Mouse (Mus musculus): ENCODE measurements around the gene Ctcfl. TPM values are rescaled to one million over a fixed set of nuclear protein-coding genes. Genes with fewer than 3 reads are reported as not detected.

Gene Ctcfl
- polyA plus RNA-seq, 1 experiment from 2014 or later = 0.05 TPM

DNA sequence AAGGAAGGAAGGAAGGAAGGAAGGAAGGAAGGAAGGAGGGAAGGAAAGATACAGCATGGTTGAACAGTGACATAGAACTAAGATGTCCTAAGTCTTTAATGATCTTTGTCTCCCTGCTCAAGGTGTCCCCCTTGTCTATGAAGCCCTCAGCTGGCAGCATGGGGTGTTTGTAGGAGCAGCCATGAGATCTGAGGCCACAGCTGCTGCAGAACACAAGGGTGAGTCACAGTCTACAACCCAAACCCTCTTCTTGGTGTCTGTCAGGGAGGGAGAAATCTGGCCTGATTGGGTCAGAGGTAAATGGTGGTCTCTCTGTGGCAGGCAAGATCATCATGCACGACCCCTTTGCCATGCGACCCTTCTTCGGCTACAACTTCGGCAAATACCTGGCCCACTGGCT is 38.5 kb upstream of the Ctcfl start:
- H3K27me3 ChIP-seq (ENCODE audit: control insufficient read depth, insufficient read depth, low read depth, low read length) = no peaks in the 10 kb centered on the region
- H3K27ac ChIP-seq (ENCODE audit: low read length) = no peak overlapping the region
- no peak overlapping the region for H3K4me3 ChIP-seq (ENCODE audit: low read depth, low read length)
- H3K4me2 ChIP-seq (ENCODE audit: low read depth, low read length) = no peak overlapping the region
- ATAC-seq (ENCODE audit: low read depth) = no peak
- no peak overlapping the region for H3K9ac ChIP-seq (ENCODE audit: low read depth, low read length)
- no peaks in the 10 kb centered on the region for H3K9me3 ChIP-seq (replicated peaks; ENCODE audit: control insufficient read depth, low read length)
- H3K4me1 ChIP-seq (ENCODE audit: control insufficient read depth, low read depth, low read length) = peaks cover 4% of the 10 kb centered on the region; the same call in 1 of the 2 replicates
- no peaks in the 10 kb centered on the region for H3K36me3 ChIP-seq (ENCODE audit: control insufficient read depth, insufficient read depth)
- 66% methylated on average over 4 of the region's 4 CpGs for WGBS (ENCODE audit: insufficient replicate concordance)

DNA sequence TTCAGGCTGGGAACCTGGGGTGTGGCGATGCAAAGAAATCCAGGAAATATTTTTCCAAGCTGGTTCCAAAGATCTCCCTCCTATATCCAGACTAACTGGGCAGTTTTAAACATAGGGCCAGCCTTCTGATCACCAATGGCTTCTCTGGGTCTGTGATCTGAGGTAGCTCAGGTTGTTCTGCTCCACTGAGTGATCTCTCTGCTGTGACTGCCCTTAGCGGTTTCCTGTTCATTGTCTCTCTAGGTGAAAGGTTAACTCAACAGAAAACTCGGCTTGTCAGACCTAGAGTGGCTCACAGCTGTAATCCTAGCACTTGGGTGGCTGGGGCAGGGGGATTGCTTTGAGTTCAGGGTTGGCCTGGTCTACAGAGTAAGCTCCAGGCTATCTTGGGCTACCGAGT is 38.1 kb upstream of the Ctcfl start:
- H3K4me3 ChIP-seq (ENCODE audit: low read depth, low read length) = no peak overlapping the region
- peaks cover 4% of the 10 kb centered on the region; the same call in 1 of the 2 replicates for H3K4me1 ChIP-seq (ENCODE audit: control insufficient read depth, low read depth, low read length)
- no peak overlapping the region for H3K4me2 ChIP-seq (ENCODE audit: low read depth, low read length)
- no peaks in the 10 kb centered on the region for H3K27me3 ChIP-seq (ENCODE audit: control insufficient read depth, insufficient read depth, low read depth, low read length)
- H3K9ac ChIP-seq (ENCODE audit: low read depth, low read length) = no peak overlapping the region
- no peak for ATAC-seq (ENCODE audit: low read depth)
- no peaks in the 10 kb centered on the region for H3K9me3 ChIP-seq (replicated peaks; ENCODE audit: control insufficient read depth, low read length)
- WGBS (ENCODE audit: insufficient replicate concordance) = 39% methylated on average over 4 of the region's 4 CpGs
- no peak overlapping the region for H3K27ac ChIP-seq (ENCODE audit: low read length)
- H3K36me3 ChIP-seq (ENCODE audit: control insufficient read depth, insufficient read depth) = no peaks in the 10 kb centered on the region

DNA sequence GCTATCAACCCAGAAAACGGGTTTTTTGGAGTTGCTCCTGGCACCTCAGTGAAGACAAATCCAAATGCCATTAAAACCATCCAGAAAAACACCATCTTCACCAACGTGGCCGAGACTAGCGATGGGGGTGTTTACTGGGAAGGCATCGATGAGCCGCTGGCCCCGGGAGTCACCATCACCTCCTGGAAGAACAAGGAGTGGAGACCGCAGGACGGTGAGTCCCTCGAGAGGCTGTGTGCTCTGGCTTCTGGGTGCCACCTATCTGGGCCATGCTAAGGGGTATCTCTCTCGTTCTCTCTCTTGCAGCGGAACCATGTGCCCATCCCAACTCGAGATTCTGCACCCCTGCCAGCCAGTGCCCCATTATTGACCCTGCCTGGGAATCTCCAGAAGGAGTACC is 37.6 kb upstream of the Ctcfl start:
- Histone ChIP-seq H3K27me3 (ENCODE audit: control insufficient read depth, insufficient read depth, low read depth, low read length) (no peaks in the 10 kb centered on the region), H3K4me3 (ENCODE audit: low read depth, low read length) (no peak overlapping the region), H3K36me3 (ENCODE audit: control insufficient read depth, insufficient read depth) (no peaks in the 10 kb centered on the region), H3K27ac (ENCODE audit: low read length) (no peak overlapping the region), H3K4me2 (ENCODE audit: low read depth, low read length) (no peak overlapping the region), H3K4me1 (ENCODE audit: control insufficient read depth, low read depth, low read length) (peaks cover 6% of the 10 kb centered on the region; the same call in 1 of the 2 replicates), H3K9me3 (replicated peaks; ENCODE audit: control insufficient read depth, low read length) (no peaks in the 10 kb centered on the region), H3K9ac (ENCODE audit: low read depth, low read length) (no peak overlapping the region)
- WGBS (ENCODE audit: insufficient replicate concordance) = 68% methylated on average over 13 of the region's 13 CpGs
- ATAC-seq (ENCODE audit: low read depth) = no peak

DNA sequence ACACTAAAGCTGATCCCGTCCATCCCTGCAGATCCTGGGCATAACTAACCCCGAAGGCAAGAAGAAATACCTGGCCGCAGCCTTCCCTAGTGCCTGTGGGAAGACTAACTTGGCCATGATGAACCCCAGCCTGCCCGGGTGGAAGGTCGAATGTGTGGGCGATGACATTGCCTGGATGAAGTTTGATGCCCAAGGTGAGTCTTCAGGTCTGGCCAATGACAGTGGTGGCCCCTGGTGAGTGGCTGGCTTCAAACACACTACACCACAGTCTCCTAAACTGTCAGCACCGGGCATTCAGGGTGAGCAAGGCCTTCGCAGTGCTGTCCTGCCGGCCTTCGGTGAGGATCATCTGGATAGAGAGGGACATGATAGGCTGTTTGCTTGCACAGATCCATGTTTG is 36.6 kb upstream of the Ctcfl start:
- Histone ChIP-seq H3K9ac (ENCODE audit: low read depth, low read length) (no peak overlapping the region), H3K36me3 (ENCODE audit: control insufficient read depth, insufficient read depth) (no peaks in the 10 kb centered on the region), H3K9me3 (replicated peaks; ENCODE audit: control insufficient read depth, low read length) (no peaks in the 10 kb centered on the region), H3K4me3 (ENCODE audit: low read depth, low read length) (no peak overlapping the region), H3K4me2 (ENCODE audit: low read depth, low read length) (no peak overlapping the region), H3K27me3 (ENCODE audit: control insufficient read depth, insufficient read depth, low read depth, low read length) (no peaks in the 10 kb centered on the region), H3K27ac (ENCODE audit: low read length) (no peak overlapping the region), H3K4me1 (ENCODE audit: control insufficient read depth, low read depth, low read length) (peaks cover 8% of the 10 kb centered on the region; the same call in 1 of the 2 replicates)
- 74% methylated on average over 10 of the region's 10 CpGs for WGBS (ENCODE audit: insufficient replicate concordance)
- ATAC-seq (ENCODE audit: low read depth) = no peak

DNA sequence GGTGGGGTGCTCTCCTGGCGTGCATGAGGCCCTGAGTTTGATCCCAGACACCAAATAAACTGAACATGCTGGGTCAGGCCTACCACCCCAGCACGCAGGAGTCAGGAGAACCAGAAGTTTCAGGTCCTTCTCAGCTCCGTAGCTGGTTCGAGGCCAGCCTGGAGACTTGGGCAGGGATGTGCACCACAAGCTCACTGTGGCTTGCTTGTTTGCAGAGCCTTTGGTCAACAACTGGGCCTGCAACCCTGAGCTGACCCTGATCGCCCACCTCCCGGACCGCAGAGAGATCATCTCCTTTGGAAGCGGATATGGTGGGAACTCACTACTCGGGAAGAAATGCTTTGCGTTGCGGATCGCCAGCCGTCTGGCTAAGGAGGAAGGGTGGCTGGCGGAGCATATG is 35.6 kb upstream of the Ctcfl start:
- no peak for ATAC-seq (ENCODE audit: low read depth)
- 71% methylated on average over 14 of the region's 14 CpGs for WGBS (ENCODE audit: insufficient replicate concordance)

DNA sequence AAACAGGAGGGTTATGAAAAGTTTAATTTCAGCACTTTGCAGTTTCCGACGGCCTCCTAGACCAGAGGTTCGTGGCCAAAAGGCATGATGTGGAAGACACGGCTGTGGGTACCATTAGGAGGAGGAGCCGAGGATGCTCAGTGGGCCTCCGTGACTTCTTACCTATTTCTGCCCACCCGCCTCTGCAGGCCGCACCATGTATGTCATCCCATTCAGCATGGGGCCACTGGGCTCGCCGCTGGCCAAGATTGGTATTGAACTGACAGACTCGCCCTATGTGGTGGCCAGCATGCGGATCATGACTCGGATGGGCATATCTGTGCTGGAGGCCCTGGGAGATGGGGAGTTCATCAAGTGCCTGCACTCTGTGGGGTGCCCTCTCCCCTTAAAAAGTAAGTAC is 35.2 kb upstream of the Ctcfl start:
- Histone ChIP-seq H3K27me3 (ENCODE audit: control insufficient read depth, insufficient read depth, low read depth, low read length) (peaks cover 2% of the 10 kb centered on the region; the same call in 1 of the 2 replicates), H3K4me2 (ENCODE audit: low read depth, low read length) (no peak overlapping the region), H3K4me3 (ENCODE audit: low read depth, low read length) (no peak overlapping the region), H3K36me3 (ENCODE audit: control insufficient read depth, insufficient read depth) (no peaks in the 10 kb centered on the region), H3K4me1 (ENCODE audit: control insufficient read depth, low read depth, low read length) (peaks cover 8% of the 10 kb centered on the region; the same call in 1 of the 2 replicates), H3K9ac (ENCODE audit: low read depth, low read length) (no peak overlapping the region), H3K9me3 (replicated peaks; ENCODE audit: control insufficient read depth, low read length) (no peaks in the 10 kb centered on the region), H3K27ac (ENCODE audit: low read length) (no peak overlapping the region)
- ATAC-seq (ENCODE audit: low read depth) = no peak
- 74% methylated on average over 13 of the region's 13 CpGs for WGBS (ENCODE audit: insufficient replicate concordance)

More for the DNA sequence above, 35.6 kb upstream of the Ctcfl start:
- Histone ChIP-seq H3K9me3 (replicated peaks; ENCODE audit: control insufficient read depth, low read length) (no peaks in the 10 kb centered on the region), H3K27ac (ENCODE audit: low read length) (no peak overlapping the region), H3K36me3 (ENCODE audit: control insufficient read depth, insufficient read depth) (no peaks in the 10 kb centered on the region), H3K4me1 (ENCODE audit: control insufficient read depth, low read depth, low read length) (peaks cover 8% of the 10 kb centered on the region; the same call in 1 of the 2 replicates), H3K4me3 (ENCODE audit: low read depth, low read length) (no peak overlapping the region), H3K4me2 (ENCODE audit: low read depth, low read length) (no peak overlapping the region), H3K27me3 (ENCODE audit: control insufficient read depth, insufficient read depth, low read depth, low read length) (no peaks in the 10 kb centered on the region), H3K9ac (ENCODE audit: low read depth, low read length) (no peak overlapping the region)

DNA sequence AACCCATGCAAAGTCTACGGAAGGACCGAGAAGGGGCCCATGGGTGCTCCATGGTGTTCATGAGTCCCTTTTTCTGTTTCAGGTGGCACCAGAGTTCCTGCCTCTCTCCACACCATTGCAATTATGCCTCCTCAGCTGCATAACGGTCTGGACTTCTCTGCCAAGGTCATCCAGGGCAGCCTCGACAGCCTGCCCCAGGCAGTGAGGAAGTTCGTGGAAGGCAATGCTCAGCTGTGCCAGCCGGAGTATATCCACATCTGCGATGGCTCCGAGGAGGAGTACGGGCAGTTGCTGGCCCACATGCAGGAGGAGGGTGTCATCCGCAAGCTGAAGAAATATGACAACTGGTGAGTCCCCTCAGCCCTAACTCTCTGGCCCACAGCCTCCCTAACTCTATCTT is 33.9 kb upstream of the Ctcfl start:
- Histone ChIP-seq H3K9me3 (replicated peaks; ENCODE audit: control insufficient read depth, low read length) (no peaks in the 10 kb centered on the region), H3K4me3 (ENCODE audit: low read depth, low read length) (no peak overlapping the region), H3K27me3 (ENCODE audit: control insufficient read depth, insufficient read depth, low read depth, low read length) (peaks cover 2% of the 10 kb centered on the region; the same call in 1 of the 2 replicates), H3K4me1 (ENCODE audit: control insufficient read depth, low read depth, low read length) (peaks cover 8% of the 10 kb centered on the region; the same call in 1 of the 2 replicates), H3K36me3 (ENCODE audit: control insufficient read depth, insufficient read depth) (no peaks in the 10 kb centered on the region), H3K4me2 (ENCODE audit: low read depth, low read length) (no peak overlapping the region), H3K27ac (ENCODE audit: low read length) (no peak overlapping the region), H3K9ac (ENCODE audit: low read depth, low read length) (no peak overlapping the region)
- ATAC-seq (ENCODE audit: low read depth) = no peak
- 75% methylated on average over 10 of the region's 10 CpGs for WGBS (ENCODE audit: insufficient replicate concordance)

DNA sequence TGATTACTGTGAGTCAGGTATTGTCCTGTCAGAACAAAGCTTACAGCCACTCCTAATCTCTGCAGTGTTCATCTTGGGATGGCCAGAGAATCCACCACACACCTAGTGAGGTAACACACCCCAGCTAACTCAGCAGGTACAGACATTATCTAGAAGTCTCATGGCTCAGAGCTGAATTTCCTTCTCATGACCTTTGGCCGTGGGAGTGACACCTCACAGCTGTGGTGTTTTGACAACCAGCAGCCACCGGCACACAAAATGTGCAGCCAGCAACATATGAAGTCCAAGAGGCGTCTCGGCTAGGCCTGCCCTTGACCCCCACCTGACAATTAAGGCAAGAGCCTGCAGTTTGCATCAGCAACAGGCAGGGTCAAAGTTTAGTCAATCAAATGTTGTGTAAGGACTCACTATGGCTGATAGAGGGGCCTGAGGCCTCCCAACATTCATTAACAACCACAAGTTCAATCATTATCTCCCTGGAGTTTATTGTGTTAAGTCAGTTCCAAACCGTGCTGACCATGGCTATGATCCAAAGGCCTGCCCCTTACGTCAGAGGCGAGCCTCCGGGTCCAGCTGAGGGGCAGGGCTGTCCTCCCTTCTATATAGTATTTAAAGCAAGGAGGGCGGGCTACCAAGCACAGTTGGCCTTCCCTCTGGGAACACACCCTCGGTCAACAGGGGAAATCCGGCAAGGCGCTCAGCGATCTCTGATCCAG is 33.3 kb upstream of the Ctcfl start, which contains the start of gene Pck1:
TSS of gene Pck1 (plus strand) at position 613 of the 716 bp plus-strand sequence.
- H3K36me3 ChIP-seq (ENCODE audit: control insufficient read depth, insufficient read depth) = no peaks in the 10 kb centered on the region
- no peak within 1 kb of the TSS for H3K9ac ChIP-seq (ENCODE audit: low read depth, low read length)
- H3K4me1 ChIP-seq (ENCODE audit: control insufficient read depth, low read depth, low read length) = peaks cover 8% of the 10 kb centered on the region; the same call in 1 of the 2 replicates
- H3K4me2 ChIP-seq (ENCODE audit: low read depth, low read length) = no peak within 1 kb of the TSS
- 54% methylated on average over 13 of the region's 13 CpGs for WGBS (ENCODE audit: insufficient replicate concordance)
- H3K27ac ChIP-seq (ENCODE audit: low read length) = no peak within 1 kb of the TSS
- H3K9me3 ChIP-seq (replicated peaks; ENCODE audit: control insufficient read depth, low read length) = no peaks in the 10 kb centered on the region
- H3K4me3 ChIP-seq (ENCODE audit: low read depth, low read length) = no peak within 1 kb of the TSS
- peak; percentile 88 for ATAC-seq (ENCODE audit: low read depth)
- peaks cover 2% of the 10 kb centered on the region; the same call in 1 of the 2 replicates for H3K27me3 ChIP-seq (ENCODE audit: control insufficient read depth, insufficient read depth, low read depth, low read length)

DNA sequence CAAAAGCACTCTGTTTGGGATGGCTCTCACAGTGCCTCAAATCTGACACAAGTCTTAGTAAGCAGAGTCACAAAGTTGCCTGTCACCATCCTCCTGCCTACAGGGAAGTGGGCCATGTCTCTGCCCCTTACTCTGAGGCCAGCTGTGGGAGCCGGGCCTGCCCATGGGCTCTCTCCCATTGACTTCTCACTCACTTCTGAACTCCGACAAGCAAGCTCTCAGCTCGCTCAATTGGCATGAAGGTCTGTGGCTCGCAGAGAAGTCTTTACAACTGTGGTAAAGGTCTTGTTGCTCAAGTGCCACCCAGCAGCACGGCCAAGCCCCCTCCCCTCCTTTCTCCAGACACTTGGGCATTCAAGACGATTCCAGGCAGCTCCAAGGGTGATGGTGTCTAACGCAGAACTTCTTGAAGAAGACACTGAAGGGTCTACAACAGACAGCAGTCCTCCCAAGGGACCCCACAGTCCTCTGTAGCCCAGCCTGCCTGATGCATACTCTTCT is 32.5 kb upstream of the Ctcfl start:
- Histone ChIP-seq H3K4me3 (ENCODE audit: low read depth, low read length) (no peak overlapping the region), H3K9me3 (replicated peaks; ENCODE audit: control insufficient read depth, low read length) (no peaks in the 10 kb centered on the region), H3K9ac (ENCODE audit: low read depth, low read length) (no peak overlapping the region), H3K4me2 (ENCODE audit: low read depth, low read length) (no peak overlapping the region), H3K36me3 (ENCODE audit: control insufficient read depth, insufficient read depth) (no peaks in the 10 kb centered on the region), H3K4me1 (ENCODE audit: control insufficient read depth, low read depth, low read length) (peaks cover 8% of the 10 kb centered on the region; the same call in 1 of the 2 replicates), H3K27me3 (ENCODE audit: control insufficient read depth, insufficient read depth, low read depth, low read length) (peaks cover 2% of the 10 kb centered on the region; the same call in 1 of the 2 replicates), H3K27ac (ENCODE audit: low read length) (no peak overlapping the region)
- no peak for ATAC-seq (ENCODE audit: low read depth)
- WGBS (ENCODE audit: insufficient replicate concordance) = 57% methylated on average over 7 of the region's 7 CpGs
